Mouse (Mus musculus) forebrain, postnatal 0 days (tissue): ENCODE measurements at regions not wholly inside any gene's neighbourhood (a gene's known extent, or its start where the extent isn't known, plus 50 kb on each side); places are given as distances from the start of the nearest gene placed in this dataset.
A peak's percentile ranks its signal among the peaks of the same experiment; 100 is the strongest.

ENCODE experiments used
- ATAC-seq: fragments of 200-750 bp; cut with Nextera tagmentation; 2 replicates; pipeline ENCODE4 v1.8.0; 2017; ENCODE audit warnings: mild to moderate bottlenecking, moderate library complexity
- DNase-seq: peaks from one replicate; pipeline ENCODE4 v3.0.0-alpha.2; 2015
- H3K27ac ChIP-seq: fragments of 300-500 bp; sonication (generic); 2 replicates; pipeline ENCODE4 v1.5.1; 2014; ENCODE audit warnings: low read depth, mild to moderate bottlenecking, antibody characterized with exemption, low read length, moderate library complexity, mixed read lengths
- H3K27me3 ChIP-seq: fragments of 300-500 bp; sonication (generic); 2 replicates; pipeline ENCODE4 v1.6.1; 2014; ENCODE audit warnings: mild to moderate bottlenecking, low read length, mixed read lengths; ENCODE audit not compliant: insufficient read depth
- H3K36me3 ChIP-seq: fragments of 300-500 bp; sonication (generic); 2 replicates; pipeline ENCODE4 v1.6.1; 2014; ENCODE audit warnings: mild to moderate bottlenecking, moderate library complexity; ENCODE audit not compliant: insufficient read depth
- H3K4me1 ChIP-seq: fragments of 300-500 bp; sonication (generic); 2 replicates; pipeline ENCODE4 v1.6.1; 2014; ENCODE audit warnings: antibody characterized with exemption; ENCODE audit not compliant: insufficient read depth
- H3K4me2 ChIP-seq: fragments of 300-500 bp; sonication (generic); 2 replicates; pipeline ENCODE4 v1.6.1; 2014; ENCODE audit warnings: low read depth, mild to moderate bottlenecking, moderate library complexity
- H3K4me3 ChIP-seq: fragments of 300-500 bp; sonication (generic); 2 replicates; pipeline ENCODE4 v1.5.1; 2014; ENCODE audit warnings: low read depth, low read length, mixed read lengths
- H3K9ac ChIP-seq: fragments of 300-500 bp; sonication (generic); 2 replicates; pipeline ENCODE4 v1.6.1; 2014; ENCODE audit warnings: mild to moderate bottlenecking
- H3K9me3 ChIP-seq: fragments of 300-500 bp; sonication (generic); 2 replicates; pipeline ENCODE4 v1.6.1; 2016; ENCODE audit warnings: low read length
- CTCF ChIP-seq: sonication (generic); IDR thresholded peaks from 2 replicates; pipeline ENCODE4 v1.5.1; 2016; ENCODE audit warnings: antibody characterized with exemption, control low read depth, low read depth
- WGBS: fragments of 180-500 bp; shearing (Covaris S2); extraction: QIAGEN DNeasy Blood & Tissue Kit; methylation state at CpG from one replicate; pipeline ENCODE4 v1.1.7; 2014; 5-methylcytosine and 5-hydroxymethylcytosine counted together

- ATAC-seq: peak; percentile 12; the same call in 1 of the 2 replicates
- Histone ChIP-seq H3K4me3 (no peak overlapping the region), H3K9me3 (no peaks in the 10 kb centered on the region), H3K4me2 (no peak overlapping the region), H3K36me3 (no peaks in the 10 kb centered on the region), H3K27ac (no peak overlapping the region), H3K4me1 (no peaks in the 10 kb centered on the region), H3K27me3 (no peaks in the 10 kb centered on the region), H3K9ac (no peak overlapping the region)
- WGBS: 27% methylated on average over 4 of the region's 4 CpGs
- no peak for DNase-seq
- TF ChIP-seq CTCF: no peak
Measured at GRCm38 (mm10) chr10:92097081-92097480, 625.1 kb downstream of the Nedd1 start.

GRCm38 (mm10) chr10:92091480-92092395 is 630.5 kb downstream of the Nedd1 start:
- H3K9ac ChIP-seq: no peak overlapping the region
- no peaks in the 10 kb centered on the region for H3K27me3 ChIP-seq
- no peak overlapping the region for H3K4me3 ChIP-seq
- H3K27ac ChIP-seq: no peak overlapping the region
- no peaks in the 10 kb centered on the region for H3K9me3 ChIP-seq
- no peak for TF ChIP-seq CTCF
- ATAC-seq: peak; percentile 71
- no peaks in the 10 kb centered on the region for H3K36me3 ChIP-seq
- no peak overlapping the region for H3K4me2 ChIP-seq
- DNase-seq: peak; percentile 38
- 14% methylated on average over 9 of the region's 9 CpGs for WGBS
- peaks cover 3% of the 10 kb centered on the region; the same call in 1 of the 2 replicates for H3K4me1 ChIP-seq

GRCm38 (mm10) chr10:92082111-92082510 is 640.1 kb downstream of the Nedd1 start:
- ATAC-seq: no peak
- Histone ChIP-seq H3K9ac (no peak overlapping the region), H3K4me2 (no peak overlapping the region), H3K9me3 (no peaks in the 10 kb centered on the region), H3K36me3 (no peaks in the 10 kb centered on the region), H3K27ac (no peak overlapping the region), H3K27me3 (peaks cover 3% of the 10 kb centered on the region; the same call in 1 of the 2 replicates), H3K4me3 (no peak overlapping the region), H3K4me1 (no peaks in the 10 kb centered on the region)
- TF ChIP-seq CTCF: no peak
- WGBS: 78% methylated on average over 4 of the region's 4 CpGs
- no peak for DNase-seq

- 23% methylated on average over 1 of the region's 1 CpGs for WGBS
- H3K4me1 ChIP-seq: no peaks in the 10 kb centered on the region
- no peak for ATAC-seq
- no peaks in the 10 kb centered on the region for H3K9me3 ChIP-seq
- no peak overlapping the region for H3K4me3 ChIP-seq
- no peak overlapping the region for H3K4me2 ChIP-seq
- H3K36me3 ChIP-seq: no peaks in the 10 kb centered on the region
- no peak overlapping the region for H3K9ac ChIP-seq
- no peak for DNase-seq
- peaks cover 3% of the 10 kb centered on the region; the same call in 1 of the 2 replicates for H3K27me3 ChIP-seq
- H3K27ac ChIP-seq: no peak overlapping the region
- TF ChIP-seq CTCF: no peak
Measured at GRCm38 (mm10) chr10:92081199-92081598, 641.0 kb downstream of the Nedd1 start.

- no peak for DNase-seq
- no peak overlapping the region for H3K9ac ChIP-seq
- H3K4me3 ChIP-seq: no peak overlapping the region
- no peak overlapping the region for H3K27ac ChIP-seq
- peaks cover 3% of the 10 kb centered on the region; the same call in 1 of the 2 replicates for H3K27me3 ChIP-seq
- WGBS: 17% methylated on average over 4 of the region's 4 CpGs
- no peak overlapping the region for H3K4me2 ChIP-seq
- no peaks in the 10 kb centered on the region for H3K9me3 ChIP-seq
- H3K36me3 ChIP-seq: no peaks in the 10 kb centered on the region
- H3K4me1 ChIP-seq: no peaks in the 10 kb centered on the region
- no peak for TF ChIP-seq CTCF
- ATAC-seq: no peak
Measured at GRCm38 (mm10) chr10:92079421-92079820, 642.8 kb downstream of the Nedd1 start.

- ATAC-seq (no peak), DNase-seq (no peak)
- peaks cover 3% of the 10 kb centered on the region; the same call in 1 of the 2 replicates for H3K27me3 ChIP-seq
- no peak overlapping the region for H3K4me3 ChIP-seq
- TF ChIP-seq CTCF: no peak
- no peaks in the 10 kb centered on the region for H3K4me1 ChIP-seq
- H3K9me3 ChIP-seq: no peaks in the 10 kb centered on the region
- no peak overlapping the region for H3K27ac ChIP-seq
- no peak overlapping the region for H3K4me2 ChIP-seq
- H3K36me3 ChIP-seq: no peaks in the 10 kb centered on the region
- 31% methylated on average over 3 of the region's 3 CpGs for WGBS
- H3K9ac ChIP-seq: no peak overlapping the region
Measured at GRCm38 (mm10) chr10:92077291-92077690, 644.9 kb downstream of the Nedd1 start.

GRCm38 (mm10) chr10:92076754-92077153 is 645.5 kb downstream of the Nedd1 start:
- no peaks in the 10 kb centered on the region for H3K36me3 ChIP-seq
- H3K27me3 ChIP-seq: peaks cover 3% of the 10 kb centered on the region; the same call in 1 of the 2 replicates
- WGBS: 14% methylated on average over 3 of the region's 3 CpGs
- H3K4me2 ChIP-seq: no peak overlapping the region
- TF ChIP-seq CTCF: no peak
- H3K9me3 ChIP-seq: no peaks in the 10 kb centered on the region
- ATAC-seq (no peak), DNase-seq (no peak)
- H3K4me3 ChIP-seq: no peak overlapping the region
- no peak overlapping the region for H3K9ac ChIP-seq
- no peaks in the 10 kb centered on the region for H3K4me1 ChIP-seq
- no peak overlapping the region for H3K27ac ChIP-seq
